Mouse (Mus musculus) hindbrain, embryonic 14.5 days (tissue): Measurements from ENCODE around the gene Jag2. TPM values are rescaled to one million over a fixed set of nuclear protein-coding genes. Genes with fewer than 3 reads are reported as not detected.
A peak's percentile ranks its signal among the peaks of the same experiment; 100 is the strongest.

Experiments used
- ATAC-seq: fragments of 200-750 bp; cut with Nextera tagmentation; 2 replicates; pipeline ENCODE4 v1.8.0; 2017; ENCODE audit warnings: moderate number of reproducible peaks, mild to moderate bottlenecking, moderate TSS enrichment, moderate library complexity; ENCODE audit not compliant: low FRiP score
- DNase-seq: peaks from one replicate; pipeline ENCODE4 v3.0.0-alpha.2; 2015; ENCODE audit warnings: low spot score
- H3K27ac ChIP-seq: fragments of 300-500 bp; sonication (generic); 2 replicates; pipeline ENCODE4 v1.5.1; 2014; ENCODE audit warnings: mild to moderate bottlenecking, moderate library complexity
- H3K27me3 ChIP-seq: fragments of 300-500 bp; sonication (generic); 2 replicates; pipeline ENCODE4 v1.6.1; 2014; ENCODE audit warnings: mild to moderate bottlenecking, low read length, mixed read lengths; ENCODE audit not compliant: control insufficient read depth, insufficient read depth
- H3K36me3 ChIP-seq: fragments of 300-500 bp; sonication (generic); replicated peaks from 2 replicates; pipeline ENCODE4 v1.6.1; 2014; ENCODE audit not compliant: control insufficient read depth, insufficient read depth
- H3K4me1 ChIP-seq: fragments of 300-500 bp; sonication (generic); replicated peaks from 2 replicates; pipeline ENCODE4 v1.6.1; 2014; ENCODE audit warnings: antibody characterized with exemption, low read length, mixed read lengths; ENCODE audit not compliant: control insufficient read depth, insufficient read depth
- H3K4me2 ChIP-seq: fragments of 300-500 bp; sonication (generic); replicated peaks from 2 replicates; pipeline ENCODE4 v1.6.1; 2014; ENCODE audit warnings: mild to moderate bottlenecking, moderate library complexity
- H3K4me3 ChIP-seq: fragments of 300-500 bp; sonication (generic); replicated peaks from 2 replicates; pipeline ENCODE4 v1.5.1; 2014; ENCODE audit warnings: mild to moderate bottlenecking, low read length
- H3K9ac ChIP-seq: fragments of 300-500 bp; sonication (generic); 2 replicates; pipeline ENCODE4 v1.6.1; 2014
- H3K9me3 ChIP-seq: fragments of 300-500 bp; sonication (generic); 2 replicates; pipeline ENCODE4 v1.6.1; 2016; ENCODE audit warnings: low read length; ENCODE audit not compliant: control insufficient read depth
- WGBS: fragments of 180-500 bp; shearing (Covaris S2); extraction: QIAGEN DNeasy Blood & Tissue Kit; methylation state at CpG from one replicate; pipeline ENCODE4 v1.1.7; 2014; 5-methylcytosine and 5-hydroxymethylcytosine counted together
- polyA plus RNA-seq: library from polyadenylated mRNA; unstranded; fragments of >200 nt; fragmentation: Nextera tagmentation; extraction: Ambion mirVana; gene quantifications from 2 replicates; pipeline ENCODE4 v1.2.1, GENCODE M21; 2014

The Jag2 gene
- 12.5 and 16.1 TPM in 2 replicates for polyA plus RNA-seq

DNA sequence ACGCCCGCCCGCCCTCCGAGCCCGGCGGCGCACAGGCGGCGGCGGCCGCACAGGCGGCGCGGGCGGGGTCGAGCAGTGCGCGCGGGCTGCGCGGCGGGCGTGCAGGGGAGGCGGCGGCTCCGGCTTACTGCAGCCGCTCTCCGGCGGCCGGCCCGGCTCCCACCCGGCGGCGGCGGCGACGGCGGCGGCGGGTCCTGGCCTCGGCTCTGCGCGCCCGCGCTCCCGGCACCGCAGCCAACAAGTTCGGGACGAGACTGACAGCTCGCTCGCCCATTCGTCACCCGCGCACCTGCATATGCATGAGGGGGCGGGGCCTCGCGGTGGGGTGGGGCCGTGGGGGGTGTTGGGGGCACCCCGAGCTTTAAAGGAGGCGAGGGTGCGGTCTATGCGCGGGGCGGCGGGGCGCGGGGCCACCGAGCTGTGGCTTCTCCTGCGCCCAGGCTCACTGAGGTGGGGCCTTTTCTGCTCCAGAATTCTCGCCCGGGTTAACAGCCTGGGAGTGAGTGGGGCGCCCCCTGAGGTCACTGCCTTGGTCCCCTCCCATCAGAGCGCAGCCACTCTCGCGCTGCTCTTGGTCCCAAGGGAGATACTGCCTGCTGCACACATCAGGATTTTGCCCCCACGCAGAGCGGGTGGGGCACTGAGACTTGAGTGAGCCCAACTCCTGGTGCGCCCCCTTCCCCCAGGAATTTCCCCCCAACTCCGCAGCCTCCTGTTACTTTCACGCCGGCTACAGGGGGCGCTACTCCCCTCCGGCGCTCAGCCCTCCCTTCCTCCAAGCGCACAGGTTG is at the start of gene Jag2:
TSS of gene Jag2 (minus strand) at position 215 of the 791 bp plus-strand sequence.
- Histone ChIP-seq H3K4me2 (peak within 1 kb of the TSS; percentile 84), H3K36me3 (no peaks in the 10 kb centered on the region), H3K27ac (peak within 1 kb of the TSS; percentile 91), H3K9me3 (no peaks in the 10 kb centered on the region), H3K27me3 (peaks cover 8% of the 10 kb centered on the region; the same call in 1 of the 2 replicates), H3K4me3 (peak within 1 kb of the TSS; percentile 79), H3K4me1 (peaks cover 29% of the 10 kb centered on the region), H3K9ac (peak within 1 kb of the TSS; percentile 91)
- peak; percentile 69 for DNase-seq
- WGBS, result under 1% methylated on average over 47 of the region's 85 CpGs
- peak; percentile 73 for ATAC-seq

DNA sequence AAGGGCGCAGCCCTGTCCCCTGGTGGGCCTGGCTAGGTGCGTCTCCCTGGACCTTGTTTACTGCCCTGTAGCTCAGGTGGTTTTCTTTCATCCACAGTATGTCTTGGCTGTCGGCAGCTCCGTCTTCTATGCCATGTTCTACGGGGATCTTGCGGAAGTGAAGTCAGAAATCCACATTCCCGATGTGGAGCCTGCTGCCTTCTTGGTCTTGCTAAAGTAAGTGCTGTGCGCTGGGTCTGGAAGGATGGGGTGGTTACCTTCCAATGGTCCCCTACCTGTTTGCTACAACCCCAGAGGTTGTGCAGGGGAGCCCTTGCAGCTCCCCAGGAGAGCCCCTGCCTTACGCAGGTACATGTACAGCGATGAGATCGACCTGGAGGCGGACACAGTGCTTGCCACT is 47.6 kb upstream of the Jag2 start:
- Histone ChIP-seq H3K4me2 (peak overlapping the region; percentile 83), H3K4me3 (peak overlapping the region; percentile 73), H3K9me3 (no peaks in the 10 kb centered on the region), H3K9ac (peak overlapping the region; percentile 82), H3K36me3 (peaks cover 68% of the 10 kb centered on the region), H3K4me1 (peaks cover 17% of the 10 kb centered on the region), H3K27ac (peak overlapping the region; percentile 94), H3K27me3 (no peaks in the 10 kb centered on the region)
- DNase-seq (no peak), ATAC-seq (no peak)
- 41% methylated on average over 12 of the region's 12 CpGs for WGBS

DNA sequence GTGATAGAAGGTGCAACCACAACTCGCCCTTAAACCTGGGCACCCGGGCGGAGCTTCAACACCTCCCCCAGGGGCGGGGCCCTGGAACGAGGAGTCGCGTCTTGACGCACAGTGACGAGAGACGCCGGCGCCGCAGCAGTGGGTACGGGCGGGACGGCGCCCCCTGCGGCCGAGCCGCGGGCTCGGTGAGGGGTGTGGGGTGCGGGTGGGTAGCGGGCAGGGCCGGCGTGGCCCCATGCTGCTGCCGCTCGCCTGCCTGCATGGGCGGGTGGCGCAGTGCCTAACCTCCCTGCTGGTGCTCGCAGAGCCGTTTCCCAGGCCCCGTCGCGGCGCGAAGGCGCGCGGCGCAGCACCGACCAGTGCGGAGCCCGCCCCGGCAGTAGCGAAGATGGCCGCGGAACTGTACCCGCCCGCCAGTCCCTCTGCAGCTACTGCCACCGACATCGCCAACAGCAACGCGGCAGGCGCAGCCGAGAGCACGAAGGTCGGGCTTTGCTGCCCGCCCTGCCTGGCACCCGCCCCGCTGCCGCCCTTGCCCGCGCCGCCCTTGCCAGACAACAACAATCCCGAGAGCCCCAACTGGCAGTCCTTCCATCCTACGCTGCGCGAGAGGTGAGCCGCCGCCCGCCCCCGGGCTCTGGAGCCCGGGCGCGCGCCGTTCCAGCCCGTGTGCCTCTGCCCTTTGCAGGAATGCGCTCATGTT is 46.9 kb upstream of the Jag2 start, which contains the start of gene Btbd6:
TSS of gene Btbd6 (plus strand) at position 112 of the 703 bp plus-strand sequence.
- H3K36me3 ChIP-seq, result peaks cover 68% of the 10 kb centered on the region
- peak within 1 kb of the TSS; percentile 94 for H3K27ac ChIP-seq
- peak; percentile 86 for DNase-seq
- H3K4me2 ChIP-seq, result peak within 1 kb of the TSS; percentile 83
- peaks cover 17% of the 10 kb centered on the region for H3K4me1 ChIP-seq
- no peaks in the 10 kb centered on the region for H3K9me3 ChIP-seq
- under 1% methylated on average over 76 of the region's 80 CpGs for WGBS
- H3K27me3 ChIP-seq, result no peaks in the 10 kb centered on the region
- peak within 1 kb of the TSS; percentile 82 for H3K9ac ChIP-seq
- peak within 1 kb of the TSS; percentile 73 for H3K4me3 ChIP-seq
- peak; percentile 95 for ATAC-seq

DNA sequence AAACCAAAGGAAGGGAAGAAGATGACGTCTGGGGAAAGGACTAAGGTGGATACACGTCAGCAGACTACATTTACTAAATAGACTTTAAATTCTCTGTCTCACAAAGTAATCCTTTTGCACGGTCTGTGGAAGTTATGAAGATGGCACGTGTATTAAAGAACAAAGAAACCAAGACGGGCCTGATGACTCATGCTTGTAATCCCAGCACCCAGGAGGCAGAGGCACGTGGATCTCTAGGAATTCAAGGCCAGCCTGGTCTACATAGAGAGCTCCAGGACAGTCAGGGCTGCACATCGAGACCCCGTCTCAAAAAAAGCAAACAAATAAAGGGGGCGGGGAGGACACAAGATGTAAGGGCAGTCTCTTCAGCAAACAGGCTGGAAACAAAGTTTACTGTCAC is 45.2 kb upstream of the Jag2 start:
- no peaks in the 10 kb centered on the region for H3K27me3 ChIP-seq
- DNase-seq (no peak), ATAC-seq (no peak)
- H3K9ac ChIP-seq, result no peak overlapping the region
- peaks cover 17% of the 10 kb centered on the region for H3K4me1 ChIP-seq
- 88% methylated on average over 9 of the region's 9 CpGs for WGBS
- H3K4me2 ChIP-seq, result no peak overlapping the region
- H3K27ac ChIP-seq, result no peak overlapping the region
- no peaks in the 10 kb centered on the region for H3K9me3 ChIP-seq
- H3K4me3 ChIP-seq, result no peak overlapping the region
- H3K36me3 ChIP-seq, result peaks cover 70% of the 10 kb centered on the region

DNA sequence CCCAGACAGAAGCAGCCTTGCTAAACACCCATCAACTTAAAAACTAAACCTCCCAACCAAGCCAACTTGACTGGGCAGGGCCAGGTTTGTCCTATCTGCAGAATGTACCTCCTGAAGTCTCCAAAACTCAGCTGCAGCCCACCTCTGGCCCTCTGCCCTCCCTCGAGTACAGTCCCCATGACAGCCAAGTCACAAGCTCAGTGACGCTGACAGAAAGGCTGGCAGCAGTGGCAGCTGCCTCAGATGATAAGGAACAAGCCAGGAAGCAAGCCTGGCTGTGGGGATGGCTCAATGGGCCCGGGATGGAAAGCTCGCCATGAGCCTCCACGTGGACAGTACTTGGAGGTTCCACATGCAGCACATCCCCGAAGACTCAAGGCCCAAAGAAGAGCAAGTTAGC is 40.0 kb upstream of the Jag2 start:
- no peak overlapping the region for H3K9ac ChIP-seq
- H3K9me3 ChIP-seq, result no peaks in the 10 kb centered on the region
- no peaks in the 10 kb centered on the region for H3K27me3 ChIP-seq
- no peak overlapping the region for H3K27ac ChIP-seq
- H3K36me3 ChIP-seq, result peaks cover 96% of the 10 kb centered on the region
- DNase-seq (no peak), ATAC-seq (no peak)
- no peaks in the 10 kb centered on the region for H3K4me1 ChIP-seq
- no peak overlapping the region for H3K4me2 ChIP-seq
- H3K4me3 ChIP-seq, result no peak overlapping the region
- WGBS, result 92% methylated on average over 6 of the region's 6 CpGs

DNA sequence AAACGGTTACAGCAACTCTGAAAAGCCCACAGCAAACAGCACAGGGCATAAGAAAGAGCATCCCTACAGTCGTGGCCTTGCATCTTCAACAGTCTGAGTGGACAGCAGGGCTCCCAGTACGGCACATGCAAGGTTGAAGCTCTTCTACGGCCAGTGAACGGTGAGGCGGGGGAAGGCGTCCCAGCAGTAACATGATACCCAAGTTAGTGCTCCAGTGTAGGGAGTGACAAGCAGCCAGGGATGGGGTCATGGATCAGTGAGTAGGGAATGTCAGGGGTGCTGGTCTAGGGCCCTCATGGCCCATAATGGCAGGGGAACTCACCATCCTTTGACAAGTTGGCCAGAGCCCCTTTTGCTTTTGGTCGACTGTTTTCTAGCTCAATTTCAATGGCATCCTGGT is 39.4 kb upstream of the Jag2 start:
- Histone ChIP-seq H3K36me3 (peaks cover 99% of the 10 kb centered on the region), H3K9ac (no peak overlapping the region), H3K4me3 (no peak overlapping the region), H3K9me3 (no peaks in the 10 kb centered on the region), H3K27ac (no peak overlapping the region), H3K4me1 (no peaks in the 10 kb centered on the region), H3K4me2 (no peak overlapping the region), H3K27me3 (no peaks in the 10 kb centered on the region)
- ATAC-seq (no peak), DNase-seq (no peak)
- WGBS, result 71% methylated on average over 8 of the region's 8 CpGs

DNA sequence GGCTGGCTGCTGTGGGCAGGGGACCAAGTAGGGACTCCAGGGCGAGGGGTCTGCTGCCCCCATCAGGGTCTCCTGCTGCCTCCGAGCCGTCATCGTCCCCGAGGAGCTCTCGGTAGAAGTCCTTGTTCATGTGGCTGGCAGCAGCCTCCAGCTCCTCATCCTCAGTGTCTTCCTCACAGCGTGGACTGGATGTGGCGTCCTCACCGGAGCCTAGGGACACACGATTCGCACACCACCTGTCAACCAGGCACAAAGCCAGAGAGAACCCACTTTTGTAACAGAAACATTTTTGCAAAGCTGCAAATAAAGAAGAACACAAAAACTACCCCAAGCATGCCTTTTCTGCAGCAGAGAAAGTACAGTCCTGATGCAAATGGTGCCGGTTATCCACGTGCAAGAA is 36.2 kb upstream of the Jag2 start:
- WGBS, result 90% methylated on average over 13 of the region's 13 CpGs
- peaks cover 99% of the 10 kb centered on the region for H3K36me3 ChIP-seq

DNA sequence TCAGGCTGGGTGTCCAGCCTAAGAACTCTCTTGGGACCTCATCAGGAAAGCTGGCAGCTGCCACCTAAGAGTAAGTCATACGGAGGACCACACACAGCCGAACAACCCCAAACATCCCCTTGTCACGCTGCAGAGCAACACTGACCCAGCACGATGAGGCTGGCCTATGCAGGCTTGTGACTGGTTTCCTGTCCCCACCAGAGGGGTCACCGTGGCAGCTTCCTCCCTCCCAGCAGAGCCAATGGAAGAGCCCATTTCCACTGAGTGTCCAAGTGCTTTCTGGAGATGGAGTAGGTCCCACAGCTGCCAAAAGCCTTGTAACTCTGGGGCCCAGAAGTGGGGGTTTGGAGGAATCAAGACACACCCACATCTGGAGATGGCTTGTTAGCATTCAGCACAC is 32.3 kb upstream of the Jag2 start:
- 79% methylated on average over 5 of the region's 5 CpGs for WGBS

More for the DNA sequence above, 36.2 kb upstream of the Jag2 start:
- DNase-seq (no peak), ATAC-seq (no peak)
- no peak overlapping the region for H3K9ac ChIP-seq
- H3K27me3 ChIP-seq, result no peaks in the 10 kb centered on the region
- no peak overlapping the region for H3K27ac ChIP-seq
- H3K4me2 ChIP-seq, result no peak overlapping the region
- H3K4me3 ChIP-seq, result no peak overlapping the region
- H3K9me3 ChIP-seq, result no peaks in the 10 kb centered on the region
- H3K4me1 ChIP-seq, result no peaks in the 10 kb centered on the region

DNA sequence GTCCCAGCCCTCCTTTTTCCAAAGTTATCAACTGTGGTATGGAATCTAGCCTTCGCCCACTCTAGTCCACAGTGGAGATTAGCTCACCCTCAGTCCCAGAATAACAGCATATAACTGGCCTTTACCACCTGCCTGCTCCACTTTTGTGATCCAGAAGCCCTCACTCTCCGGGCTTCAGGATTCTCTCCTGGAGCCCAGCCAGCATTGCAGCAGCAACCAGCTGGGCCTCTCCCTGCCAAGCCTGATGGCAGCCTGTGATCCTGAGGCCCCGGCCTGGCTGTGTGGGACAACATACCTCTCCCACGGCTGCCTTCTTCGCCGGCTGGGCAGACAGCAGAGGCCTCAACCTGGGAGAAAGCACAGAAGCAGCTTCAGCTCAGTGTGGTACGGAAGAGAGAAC is 31.9 kb upstream of the Jag2 start:
- H3K4me3 ChIP-seq, result no peak overlapping the region
- DNase-seq, result no peak
- H3K4me1 ChIP-seq, result no peaks in the 10 kb centered on the region
- H3K9me3 ChIP-seq, result no peaks in the 10 kb centered on the region
- no peak overlapping the region for H3K9ac ChIP-seq
- no peaks in the 10 kb centered on the region for H3K27me3 ChIP-seq
- no peak overlapping the region for H3K4me2 ChIP-seq
- peak overlapping the region; percentile 56; the same call in 1 of the 2 replicates for H3K27ac ChIP-seq
- WGBS, result 79% methylated on average over 7 of the region's 7 CpGs
- ATAC-seq, result no peak
- H3K36me3 ChIP-seq, result peaks cover 73% of the 10 kb centered on the region

More for the DNA sequence above, 32.3 kb upstream of the Jag2 start:
- Histone ChIP-seq H3K27ac (peak overlapping the region; percentile 56; the same call in 1 of the 2 replicates), H3K36me3 (peaks cover 77% of the 10 kb centered on the region), H3K4me1 (no peaks in the 10 kb centered on the region), H3K4me3 (no peak overlapping the region), H3K9me3 (no peaks in the 10 kb centered on the region), H3K27me3 (no peaks in the 10 kb centered on the region), H3K4me2 (no peak overlapping the region), H3K9ac (no peak overlapping the region)
- ATAC-seq, result no peak
- DNase-seq, result no peak
